Mouse (Mus musculus) layer of hippocampus, postnatal 25 days (tissue): ENCODE data around the gene Pex7. TPM values are rescaled to one million over a fixed set of nuclear protein-coding genes. Genes with fewer than 3 reads are reported as not detected.

ENCODE experiments used
- DNase-seq, 2 experiments: peaks; one replicate each; pipeline ENCODE4 v3.0.0; 2022; ENCODE audit warnings: mixed read lengths in 2 of 2, low spot score in 1 of 2; ENCODE audit errors: extremely low spot score in 1 of 2
- total RNA-seq, 2 experiments: library from RNA; stranded (reverse); gene quantifications; 2 replicates each; pipeline ENCODE4 v1.2.3; 2021

Pex7 gene
- total RNA-seq, 2 experiments from 2014 or later: 21.9 to 23.2 TPM

DNA sequence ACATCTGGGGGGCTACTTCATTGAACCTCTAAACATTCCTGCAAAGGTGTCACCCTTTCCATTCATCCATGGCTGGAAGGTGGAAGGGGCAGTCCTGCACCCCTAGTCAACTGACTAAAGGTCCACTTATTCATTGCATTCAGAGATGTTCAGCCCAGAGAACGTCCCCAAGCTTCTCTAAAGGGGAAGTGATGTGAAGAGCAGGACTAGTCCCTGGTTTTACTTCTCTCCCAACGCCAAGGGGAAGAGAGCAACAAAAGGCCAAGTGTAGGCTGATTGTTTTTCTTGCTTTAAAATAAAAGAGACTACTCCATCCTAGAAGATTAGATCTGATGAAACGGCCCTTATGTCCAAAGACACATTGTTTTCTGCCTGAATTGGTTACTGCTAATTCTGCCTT, 27.1 kb downstream of the Pex7 start:
- no peak for DNase-seq

DNA sequence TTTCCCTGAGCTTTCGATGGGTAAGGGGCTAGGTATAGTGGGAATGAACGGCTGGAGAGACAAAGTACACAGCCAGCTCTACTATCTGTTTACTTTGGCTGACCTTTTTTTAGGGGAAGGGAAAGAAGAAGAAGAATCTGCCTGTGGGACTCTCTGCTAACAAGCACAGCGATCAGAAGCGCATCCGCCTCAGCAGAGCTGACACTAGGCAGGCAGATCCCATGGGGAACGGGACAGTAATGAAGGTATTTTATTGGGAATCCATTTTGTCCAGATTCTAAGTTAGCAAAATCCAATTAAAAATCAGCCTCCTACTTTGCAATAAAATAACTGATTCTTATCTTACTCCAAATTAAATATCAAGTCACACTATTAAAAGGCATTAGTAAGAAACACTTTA, 28.3 kb downstream of the Pex7 start:
- DNase-seq: no peak

DNA sequence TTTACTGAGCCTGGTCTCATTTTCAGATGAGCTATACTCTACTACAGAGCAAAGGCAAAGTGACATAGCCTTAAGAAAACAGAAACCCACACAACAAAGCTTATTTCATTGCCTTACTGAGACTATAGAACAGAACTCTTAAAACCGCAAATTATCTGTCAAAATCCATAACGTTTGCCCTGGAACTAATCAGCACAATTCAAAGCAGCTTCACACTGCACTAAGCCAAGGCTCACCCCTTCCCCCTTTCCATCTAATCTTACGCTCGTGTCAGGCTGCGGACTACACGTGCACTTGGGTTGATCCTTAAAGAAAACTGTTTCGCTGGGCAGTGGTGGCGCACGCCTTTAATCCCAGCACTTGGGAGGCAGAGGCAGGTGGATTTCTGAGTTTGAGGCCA, 29.8 kb downstream of the Pex7 start:
- no peak for DNase-seq

GRCm38 (mm10) chr10:19877257-19877656, 30.2 kb downstream of the Pex7 start:
- no peak for DNase-seq

GRCm38 (mm10) chr10:19876669-19877068, 30.8 kb downstream of the Pex7 start:
- DNase-seq: no peak

DNA sequence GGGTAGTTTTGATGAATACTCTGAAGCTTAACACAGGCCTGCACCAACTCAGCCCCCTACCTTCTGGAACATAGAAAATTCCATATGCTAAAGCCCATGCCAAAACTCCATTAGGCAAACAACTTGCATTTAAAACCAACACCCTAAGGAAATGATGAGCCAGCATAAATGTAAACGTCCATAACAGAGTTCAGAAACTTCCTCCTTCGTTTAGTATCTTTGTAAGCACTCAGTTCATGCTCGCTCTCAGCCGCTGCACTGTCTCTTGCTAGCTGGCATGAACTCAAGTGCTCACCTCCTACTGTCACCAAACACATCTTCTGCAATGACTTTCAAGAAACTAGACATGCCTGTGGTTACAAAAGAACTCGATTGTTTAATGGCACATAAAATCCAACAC, 32.1 kb downstream of the Pex7 start:
- no peak for DNase-seq

GRCm38 (mm10) chr10:19855597-19856306, 51.7 kb downstream of the Pex7 start:
- no peak for DNase-seq

- DNase-seq: no peak
Observed at GRCm38 (mm10) chr10:19853609-19854008, 53.9 kb downstream of the Pex7 start.

DNA sequence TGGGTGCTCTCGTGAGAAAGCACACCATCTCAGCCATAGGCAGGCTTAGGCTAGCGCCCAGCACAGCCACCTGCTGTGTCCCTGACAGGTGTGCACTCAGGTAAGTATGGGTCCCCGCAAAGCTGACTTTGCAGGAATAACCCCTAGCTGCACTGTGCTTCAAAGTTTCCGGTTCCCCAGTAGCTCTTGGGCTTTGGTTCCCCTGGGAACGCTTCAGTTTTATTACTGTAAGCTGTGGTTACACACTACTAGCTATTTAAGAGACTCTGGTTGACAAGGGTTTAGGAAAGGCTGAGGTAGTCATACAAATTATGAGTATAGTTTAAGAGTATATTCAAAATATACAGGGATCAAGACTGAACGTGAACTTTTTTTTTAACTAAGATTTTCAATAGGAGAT, 54.7 kb downstream of the Pex7 start:
- DNase-seq: no peak

DNA sequence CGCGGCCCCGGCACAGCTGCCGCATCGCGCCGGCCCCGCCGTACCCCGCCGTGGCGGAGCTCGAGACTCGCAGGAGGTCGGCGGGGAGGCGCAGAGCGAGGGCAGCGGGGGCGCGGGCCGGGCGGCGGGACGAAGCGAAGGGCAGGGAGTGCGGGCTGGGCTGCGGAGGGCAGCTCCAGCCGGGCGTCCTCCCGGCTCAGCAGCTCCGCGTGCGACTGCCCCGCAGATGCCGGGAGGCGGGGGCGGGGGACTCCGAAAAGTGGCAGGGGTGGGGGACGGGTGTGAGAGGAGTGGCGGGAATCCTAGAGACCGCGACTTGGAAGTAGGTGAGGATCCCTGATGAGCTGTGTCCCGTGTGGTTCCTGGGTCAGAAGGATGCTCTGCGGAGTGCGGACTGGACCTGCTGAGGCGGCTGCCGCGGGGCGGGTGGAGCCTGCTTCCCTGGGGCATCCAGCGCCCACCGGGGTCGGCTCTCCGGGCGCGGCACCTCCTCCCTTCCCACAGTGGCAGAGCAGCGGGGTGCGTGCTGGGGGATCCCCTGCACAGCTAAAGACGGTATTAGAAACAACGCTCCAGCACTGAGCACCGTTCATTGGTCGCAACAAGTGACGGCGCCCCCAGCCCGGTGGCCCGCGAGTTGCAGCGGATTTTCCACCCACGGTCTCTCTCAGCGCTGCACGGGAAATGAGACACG, 56.3 kb downstream of the Pex7 start, which contains the start of gene Slc35d3:
Slc35d3 (minus strand) TSS at position 462 of the 694 bp plus-strand sequence.
- DNase-seq: peak in 1 of 2 experiments; percentile 38

DNA sequence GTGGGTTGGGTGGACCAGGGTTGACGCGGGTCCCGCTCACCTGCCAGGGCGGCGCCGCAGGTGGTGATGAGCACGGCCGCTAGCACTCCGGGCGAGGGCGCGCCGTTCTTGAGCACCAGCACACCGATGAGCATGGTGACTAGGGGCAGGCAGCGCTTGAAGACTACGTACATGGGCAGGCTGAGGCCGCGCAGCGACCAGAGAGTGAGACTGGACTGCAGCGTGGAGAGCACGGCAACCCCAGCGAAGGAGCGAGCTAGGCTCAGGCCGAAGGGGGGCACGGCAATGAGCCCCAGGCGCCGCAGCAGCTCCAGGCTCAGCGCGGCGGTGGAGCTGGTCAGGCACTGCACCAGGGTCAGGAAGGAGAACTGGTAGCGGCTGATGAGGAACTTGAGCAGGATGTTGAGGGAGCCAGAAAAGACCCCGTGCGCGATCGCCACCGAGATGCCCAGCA, 56.9 kb downstream of the Pex7 start:
- peak in 1 of 2 experiments; percentile 10 for DNase-seq

GRCm38 (mm10) chr10:19849771-19850365, 57.6 kb downstream of the Pex7 start:
- DNase-seq: no peak

DNA sequence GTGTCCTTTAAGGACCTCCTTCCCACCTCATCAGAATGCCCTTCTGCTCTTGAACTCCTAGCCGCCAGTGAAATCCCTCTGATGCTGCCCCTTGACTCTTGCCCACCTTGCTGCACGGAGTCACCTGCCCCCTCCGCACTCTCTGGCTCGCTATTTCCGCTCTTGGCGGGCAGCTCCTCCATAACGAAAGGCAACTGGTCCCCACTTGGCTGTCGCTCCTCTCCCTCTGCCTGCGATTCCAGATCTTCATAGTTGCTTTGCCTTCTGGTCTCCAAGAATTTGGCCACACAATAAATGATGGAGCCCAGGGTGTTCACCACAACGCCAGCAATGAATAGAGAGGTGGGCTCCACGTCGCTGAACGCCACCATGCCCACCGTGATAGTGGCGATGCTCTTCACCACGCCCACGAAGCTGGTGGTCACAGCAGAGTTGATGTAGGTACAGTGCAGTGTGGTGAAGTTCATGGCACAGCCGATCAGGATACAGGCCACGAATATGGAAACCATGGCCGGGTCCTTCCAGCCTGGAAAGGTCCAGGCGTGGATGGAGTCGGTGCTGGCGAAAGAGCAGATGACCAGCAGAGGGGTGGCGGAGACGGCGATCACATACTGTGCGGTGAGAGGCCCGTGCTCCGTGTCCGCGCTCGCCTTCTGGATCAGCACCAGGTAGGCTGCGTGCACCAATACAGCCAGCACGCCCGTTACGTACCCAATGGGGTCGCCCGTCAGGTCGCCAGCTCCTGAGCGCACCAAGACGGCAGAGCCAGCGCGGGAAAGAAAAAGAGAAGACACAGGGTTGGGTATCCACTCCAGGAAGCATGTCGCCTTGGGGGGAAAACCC, 58.3 kb downstream of the Pex7 start:
- DNase-seq: no peak

GRCm38 (mm10) chr10:19839836-19840235, 67.7 kb downstream of the Pex7 start:
- no peak for DNase-seq

DNA sequence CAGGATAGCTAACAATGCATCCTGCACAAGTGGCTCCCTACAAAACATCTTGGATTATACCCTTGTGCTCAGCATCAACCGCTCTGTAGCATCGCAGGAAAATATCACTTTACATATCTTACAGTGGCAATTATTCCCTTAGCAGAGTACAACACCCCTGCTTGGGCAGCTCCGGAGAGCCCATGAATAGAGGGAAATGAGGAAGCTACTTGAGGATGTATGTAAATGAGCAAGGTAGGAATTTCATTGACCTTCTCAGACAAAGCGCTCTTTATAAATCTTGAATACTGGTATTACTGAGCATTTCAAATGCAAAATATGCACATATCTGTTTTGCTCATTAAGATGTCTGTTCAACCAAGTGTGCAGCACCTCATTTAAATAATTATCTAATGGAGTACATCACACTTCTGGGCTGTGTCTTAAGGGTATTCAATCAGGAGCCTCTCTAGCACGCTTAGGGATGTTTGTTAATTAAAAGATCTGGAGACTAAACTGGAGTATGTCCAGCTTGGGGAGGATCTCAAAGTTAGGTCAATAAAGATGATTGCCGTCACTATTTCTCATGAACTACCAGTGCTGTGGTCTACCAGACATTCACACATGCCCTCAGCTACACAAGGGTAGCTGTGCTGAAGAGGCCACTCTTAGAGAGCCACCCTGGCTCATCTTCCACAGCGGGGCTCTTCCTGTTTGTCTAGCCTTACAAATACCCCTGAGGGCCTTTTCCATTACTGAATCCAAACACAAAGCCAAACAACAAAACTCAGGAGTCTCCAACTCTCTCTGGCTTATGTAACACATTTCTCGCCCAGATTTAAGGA, 71.4 kb downstream of the Pex7 start:
- DNase-seq: no peak

- no peak for DNase-seq
Observed at GRCm38 (mm10) chr10:19834222-19834621, 73.3 kb downstream of the Pex7 start.

DNA sequence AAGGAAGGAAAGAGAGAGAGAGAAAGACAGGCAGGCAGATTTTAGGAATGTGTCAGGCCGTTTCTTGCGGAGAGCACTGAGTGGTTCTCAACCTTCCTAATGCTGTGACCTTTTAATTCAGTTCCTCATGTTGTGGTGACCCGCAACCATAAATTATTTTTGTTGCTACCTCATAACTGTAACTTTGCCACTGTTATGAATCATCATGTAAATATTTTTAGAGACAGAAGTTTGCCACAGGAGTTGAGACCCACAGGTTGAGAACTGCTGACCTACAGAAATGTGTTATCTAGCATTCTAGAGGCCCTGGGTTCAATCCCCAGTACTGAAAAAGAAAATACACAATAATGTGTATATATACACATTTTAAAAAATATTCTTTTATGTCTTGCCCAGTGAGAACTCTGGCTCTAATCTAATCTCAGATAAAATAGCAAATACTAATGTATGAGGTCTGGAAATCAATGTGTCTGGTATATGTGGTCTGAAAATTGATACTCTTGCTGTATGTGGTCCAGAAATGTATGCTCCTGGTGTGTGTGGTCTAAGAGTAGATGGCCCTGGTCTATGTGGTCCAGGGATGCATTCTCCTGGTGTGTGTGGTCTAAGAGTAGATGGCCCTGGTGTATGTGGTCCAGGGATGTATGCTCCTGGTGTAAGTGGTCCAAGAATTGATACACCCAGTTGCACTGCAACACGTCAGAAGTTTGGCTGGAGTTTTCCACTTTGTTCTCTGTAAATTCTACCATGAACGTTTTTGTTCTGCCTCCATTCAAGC, 76.2 kb downstream of the Pex7 start:
- no peak for DNase-seq

- DNase-seq: no peak
Observed at GRCm38 (mm10) chr10:19820986-19821385, 86.5 kb downstream of the Pex7 start.

- no peak for DNase-seq
Observed at GRCm38 (mm10) chr10:19818723-19819355, 88.7 kb downstream of the Pex7 start.
